Mouse (Mus musculus) kidney, adult 8-10 months (tissue): ENCODE measurements at regions not wholly inside any gene's neighbourhood (a gene's known extent, or its start where the extent isn't known, plus 50 kb on each side); places are given as distances from the start of the nearest gene placed in this dataset.

ENCODE experiments used
- DNase-seq, 2 experiments: peaks; one replicate each; pipeline ENCODE4 v3.0.0; 2022

- no peak for DNase-seq
These were observed 318.9 kb downstream of the Klf5 start for GRCm38 (mm10) chr14:99617374-99617773.

GRCm38 (mm10) chr14:99621538-99621937 lies 323.0 kb downstream of the Klf5 start:
- DNase-seq, result no peak

- no peak for DNase-seq
These were observed 326.2 kb downstream of the Klf5 start for GRCm38 (mm10) chr14:99624380-99625327.

GRCm38 (mm10) chr14:99627615-99628014 lies 329.1 kb downstream of the Klf5 start:
- DNase-seq, result no peak

GRCm38 (mm10) chr14:99631092-99631491 lies 332.6 kb downstream of the Klf5 start:
- DNase-seq, result no peak

GRCm38 (mm10) chr14:99632444-99632843 lies 334.0 kb downstream of the Klf5 start:
- DNase-seq, result no peak

- DNase-seq, result no peak
These were observed 337.2 kb downstream of the Klf5 start for GRCm38 (mm10) chr14:99635556-99636150.

GRCm38 (mm10) chr14:99641475-99642453 lies 343.3 kb downstream of the Klf5 start:
- DNase-seq, result no peak

GRCm38 (mm10) chr14:99646323-99646722 lies 347.8 kb downstream of the Klf5 start:
- no peak for DNase-seq

GRCm38 (mm10) chr14:99674399-99674798 lies 375.9 kb downstream of the Klf5 start:
- DNase-seq, result no peak

GRCm38 (mm10) chr14:99687062-99687806 lies 388.7 kb downstream of the Klf5 start:
- no peak for DNase-seq

GRCm38 (mm10) chr14:99688415-99688814 lies 389.9 kb downstream of the Klf5 start:
- DNase-seq, result no peak

- no peak for DNase-seq
These were observed 397.8 kb downstream of the Klf5 start for GRCm38 (mm10) chr14:99696301-99696700.

- no peak for DNase-seq
These were observed 401.1 kb downstream of the Klf5 start for GRCm38 (mm10) chr14:99699545-99699944.

- peak in 1 of 2 experiments; percentile 2 for DNase-seq
These were observed 407.5 kb downstream of the Klf5 start for GRCm38 (mm10) chr14:99706004-99706403.

GRCm38 (mm10) chr14:99708066-99708465 lies 409.6 kb downstream of the Klf5 start:
- no peak for DNase-seq

- DNase-seq, result no peak
These were observed 411.3 kb downstream of the Klf5 start for GRCm38 (mm10) chr14:99709764-99710163.

- no peak for DNase-seq
These were observed 412.2 kb downstream of the Klf5 start for GRCm38 (mm10) chr14:99710656-99711177.

- DNase-seq, result no peak
These were observed 414.1 kb downstream of the Klf5 start for GRCm38 (mm10) chr14:99712624-99713023.

GRCm38 (mm10) chr14:99713069-99713830 lies 414.8 kb downstream of the Klf5 start:
- DNase-seq, result no peak
